Mouse (Mus musculus): ENCODE results near the gene A430005L14Rik. TPM values are rescaled to one million over a fixed set of nuclear protein-coding genes. Genes with fewer than 3 reads are reported as not detected.

A430005L14Rik gene
- total RNA-seq (2023; ENCODE audit: inconsistent age) = 14.5 to 24.7 TPM (median 21.5 TPM) in 4 replicates

GRCm38 (mm10) chr4:153956569-153957405 lies at the start of gene A430005L14Rik:
TSS of gene A430005L14Rik (plus strand) at chr4:153957237.

GRCm38 (mm10) chr4:153974431-153975291 lies 17.6 kb downstream of the A430005L14Rik start, which contains the start of the genes Dffb and Cep104:
TSS of gene Dffb (minus strand) at chr4:153975126.
TSS of gene Cep104 (plus strand) at chr4:153975194.

Other genes starting within 250 kb of the A430005L14Rik start
- gene Dffb, start 17.9 kb downstream of the A430005L14Rik start, total RNA-seq (2023; ENCODE audit: inconsistent age) = 21.7 to 25.0 TPM (median 21.8 TPM) in 4 replicates
- 21.9 to 31.0 TPM (median 22.8 TPM) in 4 replicates for gene Cep104, start 18.0 kb downstream of the A430005L14Rik start, total RNA-seq (2023; ENCODE audit: inconsistent age)
- 67.0 to 79.5 TPM (median 75.2 TPM) in 4 replicates for gene Lrrc47, start 54.5 kb downstream of the A430005L14Rik start, total RNA-seq (2023; ENCODE audit: inconsistent age)
- gene Smim1, start 69.0 kb downstream of the A430005L14Rik start, total RNA-seq (2023; ENCODE audit: inconsistent age) = not detected in 4 replicates
- not detected in 4 replicates for gene Ccdc27, start 85.4 kb downstream of the A430005L14Rik start, total RNA-seq (2023; ENCODE audit: inconsistent age)
- not detected in 4 replicates for gene Trp73, start 183.0 kb downstream of the A430005L14Rik start, total RNA-seq (2023; ENCODE audit: inconsistent age)
- gene Wrap73, start 185.1 kb downstream of the A430005L14Rik start, total RNA-seq (2023; ENCODE audit: inconsistent age) = 14.8 to 25.0 TPM (median 18.3 TPM) in 4 replicates
- gene Tprgl, start 203.4 kb downstream of the A430005L14Rik start, total RNA-seq (2023; ENCODE audit: inconsistent age) = 113 to 127 TPM (median 116 TPM) in 4 replicates
- gene Megf6, start 213.5 kb downstream of the A430005L14Rik start, total RNA-seq (2023; ENCODE audit: inconsistent age) = not detected in 4 replicates

Measured in B cell, adult (primary cell).